Mouse (Mus musculus): Measurements from ENCODE around the gene Gm11273. TPM values are rescaled to one million over a fixed set of nuclear protein-coding genes. Genes with fewer than 3 reads are reported as not detected.
"Not testable (repeated sequence)": the region's sequence is repeated elsewhere in the genome, so short reads cannot be mapped to it uniquely, and the experiment has no call there.

Gene Gm11273
- 5.9 and 7.4 TPM in 2 replicates for polyA plus RNA-seq (2015; fragmentation: Nextera tagmentation; extraction: Ambion mirVana)

DNA sequence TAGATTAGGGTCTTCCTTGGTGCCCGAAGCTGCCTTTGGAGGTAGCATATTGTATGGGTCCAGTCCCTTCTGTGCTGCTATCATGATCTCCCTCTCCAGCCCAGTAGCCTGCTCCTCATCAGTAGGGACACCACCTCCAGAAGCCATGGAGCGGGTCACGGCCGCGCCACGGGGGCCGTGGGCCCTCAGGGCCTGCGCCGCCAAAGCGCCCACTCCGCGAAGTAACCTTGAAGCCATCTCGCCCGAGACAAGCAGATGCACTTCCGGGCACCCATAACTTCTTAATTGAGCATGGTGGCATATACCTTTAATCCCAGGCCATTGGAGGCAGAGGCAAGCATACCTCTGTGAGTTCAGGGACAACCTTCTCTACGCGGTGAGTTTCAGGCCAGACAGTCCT lies at the start of gene Gm11273:
Gene Gm11273 (minus strand): TSS at position 237 of the 400 bp plus-strand sequence.
- ATAC-seq; H3K4me2 ChIP-seq (replicated peaks); H3K27me3 ChIP-seq; H3K9me3 ChIP-seq; H3K4me1 ChIP-seq (replicated peaks); H3K36me3 ChIP-seq; H3K4me3 ChIP-seq (replicated peaks); H3K9ac ChIP-seq (replicated peaks); H3K27ac ChIP-seq: not testable (repeated sequence)
- WGBS, result 95% methylated on average over 17 of the region's 17 CpGs

DNA sequence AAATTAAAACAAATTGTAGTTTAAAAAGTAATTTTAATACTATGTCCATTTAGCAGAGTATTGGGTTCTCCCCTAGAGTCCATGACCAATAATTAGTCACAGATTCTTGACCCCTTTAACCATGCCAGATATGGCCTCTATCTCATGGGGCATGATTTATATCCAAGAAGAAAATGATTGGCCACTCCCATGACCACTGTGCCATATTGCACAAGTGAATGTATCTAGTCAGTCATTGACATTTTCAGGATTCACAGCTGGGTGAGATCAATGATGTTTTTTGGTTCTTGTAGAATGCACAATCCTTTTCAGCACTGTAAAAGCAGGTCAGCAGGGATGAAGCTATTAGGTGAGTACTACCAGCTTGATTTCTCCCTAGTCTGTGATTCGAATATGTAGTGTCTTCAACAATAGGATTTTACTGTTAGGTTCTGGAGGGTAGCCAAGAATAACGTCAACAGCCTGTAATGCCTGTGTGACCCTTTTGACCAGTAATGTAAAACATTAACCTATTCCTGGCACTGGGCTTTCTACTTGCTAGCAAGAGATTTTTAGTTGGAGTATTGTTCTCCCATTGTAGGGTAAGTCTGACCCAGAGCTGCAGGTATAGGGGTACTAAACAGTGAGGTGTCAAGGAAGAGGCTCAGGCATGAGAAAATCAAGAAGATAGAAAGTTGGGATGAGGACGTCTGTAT lies 49.3 kb upstream of the Gm11273 start:
- Histone ChIP-seq H3K36me3 (no peaks in the 10 kb centered on the region), H3K9me3 (no peaks in the 10 kb centered on the region), H3K4me1 (replicated peaks) (no peaks in the 10 kb centered on the region), H3K27me3 (no peaks in the 10 kb centered on the region), H3K4me3 (replicated peaks) (no peak overlapping the region), H3K27ac (no peak overlapping the region), H3K4me2 (replicated peaks) (no peak overlapping the region), H3K9ac (replicated peaks) (no peak overlapping the region)
- no peak for ATAC-seq
- 66% methylated on average over 3 of the region's 3 CpGs for WGBS

- no peak for ATAC-seq
- Histone ChIP-seq H3K4me2 (replicated peaks) (no peak overlapping the region), H3K9ac (replicated peaks) (no peak overlapping the region), H3K36me3 (no peaks in the 10 kb centered on the region), H3K4me3 (replicated peaks) (no peak overlapping the region), H3K27ac (no peak overlapping the region), H3K4me1 (replicated peaks) (no peaks in the 10 kb centered on the region), H3K9me3 (no peaks in the 10 kb centered on the region), H3K27me3 (no peaks in the 10 kb centered on the region)
- 85% methylated on average over 3 of the region's 3 CpGs for WGBS
Measured at GRCm38 (mm10) chr13:21549487-21549886, 48.3 kb upstream of the Gm11273 start.

- no peak for ATAC-seq
- no peak within 1 kb of the TSS for H3K4me3 ChIP-seq (replicated peaks)
- H3K9ac ChIP-seq (replicated peaks), result no peak within 1 kb of the TSS
- H3K27ac ChIP-seq, result no peak within 1 kb of the TSS
- H3K4me2 ChIP-seq (replicated peaks), result no peak within 1 kb of the TSS
- no peaks in the 10 kb centered on the region for H3K36me3 ChIP-seq
- H3K4me1 ChIP-seq (replicated peaks), result no peaks in the 10 kb centered on the region
- 83% methylated on average over 1 of the region's 1 CpGs for WGBS
- H3K27me3 ChIP-seq, result 0 out of 2 replicates have a peak, but pooled peaks cover 5% of the 10 kb centered on the region
- H3K9me3 ChIP-seq, result no peaks in the 10 kb centered on the region; the same call in 1 of the 2 replicates
Measured at GRCm38 (mm10) chr13:21542708-21543107, 41.5 kb upstream of the Gm11273 start, which contains the start of gene Olfr1366. Gene Olfr1366, minus strand, starts transcription at chr13:21542808.

GRCm38 (mm10) chr13:21530781-21531201 lies 29.6 kb upstream of the Gm11273 start, which contains the start of gene Zkscan8:
Gene Zkscan8, minus strand, starts transcription at chr13:21531120.
- Histone ChIP-seq H3K36me3 (peaks cover 10% of the 10 kb centered on the region), H3K4me3 (replicated peaks) (peak within 1 kb of the TSS; percentile 91), H3K27me3 (no peaks in the 10 kb centered on the region), H3K4me2 (replicated peaks) (peak within 1 kb of the TSS; percentile 65), H3K9me3 (no peaks in the 10 kb centered on the region), H3K27ac (peak within 1 kb of the TSS; percentile 91), H3K9ac (replicated peaks) (peak within 1 kb of the TSS; percentile 94), H3K4me1 (replicated peaks) (peaks cover 10% of the 10 kb centered on the region)
- peak; percentile 100 for ATAC-seq
- WGBS, result under 1% methylated on average over 39 of the region's 39 CpGs

DNA sequence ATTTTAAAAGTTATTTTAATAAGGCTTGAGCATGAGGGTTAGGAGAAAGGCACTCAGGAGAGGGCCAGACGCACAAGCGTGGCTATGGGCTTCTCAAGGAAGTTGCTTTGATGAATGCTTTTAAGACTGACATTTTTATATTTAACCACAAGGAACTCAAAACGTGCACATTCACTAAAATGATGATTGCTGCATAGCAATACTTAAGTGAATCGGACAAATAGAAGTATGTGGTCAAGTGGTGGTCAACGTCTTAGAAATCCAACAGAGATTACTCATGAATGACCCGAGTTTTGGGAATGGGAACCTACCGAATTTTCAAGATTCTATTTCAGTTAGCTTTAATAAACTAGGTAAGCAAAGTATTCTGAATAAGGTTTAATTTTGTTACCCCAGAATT lies 28.9 kb upstream of the Gm11273 start:
- ATAC-seq, result no peak

GRCm38 (mm10) chr13:21506221-21506649 lies 5.0 kb upstream of the Gm11273 start:
- peak; percentile 100 for ATAC-seq
- WGBS, result 0% methylated on average over 21 of the region's 21 CpGs
- H3K4me3 ChIP-seq (replicated peaks), result peak overlapping the region; percentile 70
- H3K27ac ChIP-seq, result peak overlapping the region; percentile 83
- H3K36me3 ChIP-seq, result no peaks in the 10 kb centered on the region
- H3K27me3 ChIP-seq, result 0 out of 2 replicates have a peak, but pooled peaks cover 5% of the 10 kb centered on the region
- H3K4me2 ChIP-seq (replicated peaks), result peak overlapping the region; percentile 64
- 0 out of 2 replicates have a peak, but pooled peaks cover 3% of the 10 kb centered on the region for H3K4me1 ChIP-seq (replicated peaks)
- H3K9me3 ChIP-seq, result no peaks in the 10 kb centered on the region
- peak overlapping the region; percentile 77 for H3K9ac ChIP-seq (replicated peaks)

More for the DNA sequence above, 28.9 kb upstream of the Gm11273 start:
- H3K9me3 ChIP-seq, result no peaks in the 10 kb centered on the region
- H3K27me3 ChIP-seq, result no peaks in the 10 kb centered on the region
- no peak overlapping the region for H3K27ac ChIP-seq
- peak overlapping the region; percentile 91 for H3K4me3 ChIP-seq (replicated peaks)
- H3K4me2 ChIP-seq (replicated peaks), result peak overlapping the region; percentile 65
- H3K4me1 ChIP-seq (replicated peaks), result peaks cover 10% of the 10 kb centered on the region
- peaks cover 14% of the 10 kb centered on the region for H3K36me3 ChIP-seq
- no peak overlapping the region for H3K9ac ChIP-seq (replicated peaks)
- 56% methylated on average over 7 of the region's 7 CpGs for WGBS

DNA sequence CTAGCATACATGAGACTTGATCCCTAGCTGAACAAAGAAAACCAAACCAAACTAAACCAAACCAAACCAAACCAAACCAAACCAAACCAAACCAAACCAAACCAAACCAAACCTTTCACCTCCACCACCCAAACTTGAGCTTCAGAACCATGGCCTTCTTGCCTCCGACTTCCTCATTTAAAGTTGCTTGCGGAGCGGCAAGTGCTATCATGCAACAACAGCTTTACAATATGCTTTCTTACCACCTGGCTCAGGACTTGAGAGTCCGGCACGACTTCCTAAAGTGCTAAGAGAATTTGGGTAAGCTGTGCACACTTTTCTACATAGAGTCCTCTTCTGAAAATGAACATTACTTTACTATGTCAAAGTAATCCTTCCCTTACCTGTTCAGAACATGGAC lies 1.1 kb upstream of the Gm11273 start:
- H3K9me3 ChIP-seq, result no peaks in the 10 kb centered on the region
- H3K4me3 ChIP-seq (replicated peaks), result no peak overlapping the region
- H3K9ac ChIP-seq (replicated peaks), result no peak overlapping the region
- H3K27me3 ChIP-seq, result 0 out of 2 replicates have a peak, but pooled peaks cover 5% of the 10 kb centered on the region
- no peak overlapping the region for H3K4me2 ChIP-seq (replicated peaks)
- 0 out of 2 replicates have a peak, but pooled peaks cover 3% of the 10 kb centered on the region for H3K4me1 ChIP-seq (replicated peaks)
- 87% methylated on average over 5 of the region's 5 CpGs for WGBS
- H3K36me3 ChIP-seq, result no peaks in the 10 kb centered on the region
- no peak for ATAC-seq
- no peak overlapping the region for H3K27ac ChIP-seq

DNA sequence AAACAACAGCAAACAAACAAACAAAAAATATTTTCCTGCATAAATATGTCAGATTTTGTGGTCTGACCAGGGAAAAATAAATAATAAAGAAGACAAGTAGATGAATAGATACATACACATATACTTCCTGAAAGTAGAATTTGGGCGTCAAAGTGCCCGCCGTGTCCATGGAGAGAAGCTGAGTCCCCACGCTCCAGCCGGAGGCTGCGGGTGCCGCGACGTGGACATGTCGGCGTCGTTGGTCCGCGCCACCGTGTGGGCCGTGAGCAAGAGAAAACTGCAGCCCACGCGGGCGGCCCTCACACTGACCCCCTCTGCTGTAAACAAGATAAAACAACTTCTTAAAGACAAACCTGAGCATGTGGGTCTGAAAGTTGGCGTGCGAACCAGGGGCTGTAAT lies 6.1 kb downstream of the Gm11273 start, which contains the start of gene AK157302:
Gene AK157302 (plus strand): TSS at position 144 of the 400 bp plus-strand sequence.
- H3K4me3 ChIP-seq (replicated peaks), result no peak within 1 kb of the TSS
- no peak for ATAC-seq
- WGBS, result 94% methylated on average over 21 of the region's 21 CpGs
- no peaks in the 10 kb centered on the region for H3K4me1 ChIP-seq (replicated peaks)
- no peak within 1 kb of the TSS for H3K9ac ChIP-seq (replicated peaks)
- H3K27me3 ChIP-seq, result no peaks in the 10 kb centered on the region
- H3K4me2 ChIP-seq (replicated peaks), result no peak within 1 kb of the TSS
- H3K36me3 ChIP-seq, result no peaks in the 10 kb centered on the region
- no peak within 1 kb of the TSS for H3K27ac ChIP-seq
- no peaks in the 10 kb centered on the region for H3K9me3 ChIP-seq

- WGBS, result 95% methylated on average over 5 of the region's 5 CpGs
- no peak overlapping the region for H3K4me2 ChIP-seq (replicated peaks)
- H3K36me3 ChIP-seq, result no peaks in the 10 kb centered on the region; the same call in 1 of the 2 replicates
- H3K9ac ChIP-seq (replicated peaks), result no peak overlapping the region
- no peaks in the 10 kb centered on the region for H3K4me1 ChIP-seq (replicated peaks)
- no peaks in the 10 kb centered on the region for H3K27me3 ChIP-seq
- no peak overlapping the region for H3K27ac ChIP-seq
- ATAC-seq, result no peak
- no peak overlapping the region for H3K4me3 ChIP-seq (replicated peaks)
- H3K9me3 ChIP-seq, result no peaks in the 10 kb centered on the region
Measured at GRCm38 (mm10) chr13:21492847-21493246, 8.4 kb downstream of the Gm11273 start.

GRCm38 (mm10) chr13:21486881-21487280 lies 14.3 kb downstream of the Gm11273 start:
- 93% methylated on average over 1 of the region's 1 CpGs for WGBS
- H3K9me3 ChIP-seq, result no peaks in the 10 kb centered on the region
- no peak overlapping the region for H3K4me3 ChIP-seq (replicated peaks)
- no peaks in the 10 kb centered on the region for H3K4me1 ChIP-seq (replicated peaks)
- no peak for ATAC-seq
- no peaks in the 10 kb centered on the region for H3K27me3 ChIP-seq
- H3K36me3 ChIP-seq, result peaks cover 33% of the 10 kb centered on the region
- no peak overlapping the region for H3K27ac ChIP-seq
- H3K4me2 ChIP-seq (replicated peaks), result no peak overlapping the region
- no peak overlapping the region for H3K9ac ChIP-seq (replicated peaks)

Data from midbrain, embryonic 13.5 days (tissue).